Mouse (Mus musculus) layer of hippocampus, adult 18-20 months (tissue): ENCODE measurements at regions not wholly inside any gene's neighbourhood (a gene's known extent, or its start where the extent isn't known, plus 50 kb on each side); places are given as distances from the start of the nearest gene placed in this dataset.
"Not testable (repeated sequence)": the region's sequence is repeated elsewhere in the genome, so short reads cannot be mapped to it uniquely, and the experiment has no call there.

Experiments
- DNase-seq, 2 experiments: peaks; one replicate each; pipeline ENCODE4 v3.0.0; 2022; ENCODE audit warnings: low spot score in 2 of 2

DNA sequence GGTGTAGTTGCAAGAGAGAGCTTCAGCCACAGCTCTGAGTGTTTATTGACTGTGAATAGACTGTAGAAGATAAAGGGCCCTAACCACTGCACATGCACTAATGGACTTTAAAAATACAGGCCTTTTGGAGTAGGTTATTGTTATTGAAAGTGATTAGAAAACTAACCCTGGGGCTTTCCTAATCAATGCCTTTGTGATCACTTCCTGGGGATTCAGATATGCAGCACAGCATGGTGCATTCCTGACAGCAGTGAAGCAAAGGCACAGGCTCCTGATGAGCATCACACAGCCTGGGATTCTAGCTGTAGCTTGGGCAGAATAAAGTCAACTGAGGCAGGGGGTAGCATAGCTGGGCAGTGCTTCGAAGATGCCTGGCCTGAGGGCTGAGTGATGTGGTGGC is 87.3 kb downstream of the Gm11077 start:
- DNase-seq, result no peak

DNA sequence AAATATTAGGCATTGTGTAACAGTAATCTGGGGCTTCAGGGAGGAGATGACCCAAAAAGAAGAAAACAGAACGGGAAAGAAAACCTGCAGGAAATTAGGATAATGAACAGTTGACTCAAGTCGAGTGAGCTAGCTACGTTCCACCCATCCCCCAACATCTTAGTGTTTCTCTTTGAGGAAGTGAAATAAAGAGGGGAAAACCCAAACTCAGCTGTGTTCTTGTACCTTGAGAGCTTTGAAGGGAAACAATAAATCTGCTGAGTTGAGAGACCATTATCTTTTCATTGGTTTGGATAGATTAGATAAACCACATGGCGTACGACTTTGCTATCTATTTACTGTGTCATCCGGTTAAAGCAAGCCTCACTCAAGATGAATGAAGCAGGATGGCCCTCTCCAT is 87.7 kb downstream of the Gm11077 start:
- DNase-seq, result no peak

DNA sequence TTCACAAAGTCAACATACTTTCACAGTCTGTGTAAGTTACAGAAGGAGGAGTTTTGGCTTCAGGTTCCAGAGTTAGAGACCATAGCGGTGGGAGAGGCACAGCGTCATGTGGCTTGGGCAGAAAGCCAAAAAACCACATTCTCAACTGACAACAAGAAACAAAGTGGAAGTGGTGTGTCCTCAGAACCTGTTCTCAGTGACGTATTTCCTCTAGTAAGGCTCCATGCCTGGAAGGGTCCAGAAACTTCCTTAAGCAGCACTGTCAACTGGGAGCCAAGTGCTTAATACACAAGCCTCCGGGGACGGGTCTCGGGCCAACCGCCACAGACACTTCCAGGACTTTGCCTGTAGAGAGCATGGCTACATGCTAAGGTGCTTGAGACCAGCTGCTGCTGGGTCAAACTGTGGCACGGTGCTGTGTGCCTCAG is 90.4 kb downstream of the Gm11077 start:
- DNase-seq, result no peak

DNA sequence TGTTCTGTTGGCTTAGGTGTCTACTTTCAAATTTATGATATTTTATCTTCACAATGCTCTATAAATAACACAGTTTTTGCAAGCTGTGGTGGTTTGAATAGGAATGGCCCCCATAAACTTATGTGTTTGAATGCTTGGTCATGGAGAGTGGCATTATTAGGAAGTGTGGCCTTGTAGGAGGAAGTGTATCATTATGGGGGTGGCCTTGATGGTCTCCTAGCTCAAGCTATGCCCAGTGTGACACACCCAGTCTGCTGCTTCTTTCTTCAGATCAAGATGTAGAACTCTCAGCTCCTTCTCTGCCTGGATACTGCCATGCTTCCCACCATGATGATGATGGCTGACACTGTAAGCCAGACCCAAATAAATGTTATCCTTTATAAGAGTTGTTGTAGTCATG is 97.4 kb downstream of the Gm11077 start:
- no peak for DNase-seq

DNA sequence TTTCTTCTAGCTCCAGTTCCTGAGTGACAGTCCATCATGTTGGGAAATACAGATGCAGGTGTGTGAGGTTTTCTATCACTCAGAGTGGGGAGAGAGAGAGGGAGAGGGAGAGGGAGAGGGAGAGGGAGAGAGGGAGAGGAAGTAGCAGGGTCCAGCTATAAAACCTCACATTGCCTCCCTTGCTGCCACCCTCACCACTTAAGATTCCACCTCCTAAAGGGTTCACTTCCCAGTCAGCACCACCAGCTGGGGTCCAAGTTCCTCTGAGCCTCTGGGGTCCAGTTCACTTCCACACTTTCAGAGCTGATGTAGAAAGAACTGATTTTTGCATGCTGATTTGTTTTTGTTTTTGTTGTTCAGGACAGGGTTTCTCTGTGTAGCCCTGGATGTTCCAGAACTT is 98.6 kb downstream of the Gm11077 start:
- no peak for DNase-seq

DNA sequence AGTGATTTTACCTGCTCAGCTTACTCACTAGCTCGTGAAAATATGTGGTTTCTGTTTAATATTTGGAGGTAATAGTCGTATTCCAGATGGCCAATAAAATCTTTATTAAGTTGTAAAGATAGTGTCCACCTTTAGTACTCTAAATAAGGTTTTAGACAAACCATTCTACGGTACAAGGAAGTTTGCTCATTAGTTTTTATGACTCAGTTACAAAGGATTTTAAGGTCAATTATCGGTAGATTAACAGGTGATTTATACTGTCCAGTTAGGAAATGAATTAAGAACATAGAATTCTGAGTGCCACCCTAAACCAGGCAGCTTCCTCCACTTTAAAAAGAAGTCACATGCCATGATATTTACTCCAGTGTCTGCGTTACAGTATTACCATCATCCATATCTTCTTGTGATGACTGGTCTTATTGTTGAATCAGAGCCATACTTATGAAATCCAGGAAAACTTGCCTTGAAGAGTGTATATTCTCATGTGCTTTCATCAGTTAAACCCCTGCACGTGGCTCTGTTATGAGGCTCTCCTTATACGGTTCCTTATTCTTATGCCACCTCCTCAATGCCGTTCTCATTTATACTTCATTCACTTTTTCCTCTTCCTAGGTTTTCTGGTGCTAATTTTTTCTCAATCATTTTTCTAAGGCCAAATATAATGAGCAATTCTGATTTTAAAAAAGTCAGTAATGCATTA is 114.4 kb downstream of the Gm11077 start:
- DNase-seq, result no peak

DNA sequence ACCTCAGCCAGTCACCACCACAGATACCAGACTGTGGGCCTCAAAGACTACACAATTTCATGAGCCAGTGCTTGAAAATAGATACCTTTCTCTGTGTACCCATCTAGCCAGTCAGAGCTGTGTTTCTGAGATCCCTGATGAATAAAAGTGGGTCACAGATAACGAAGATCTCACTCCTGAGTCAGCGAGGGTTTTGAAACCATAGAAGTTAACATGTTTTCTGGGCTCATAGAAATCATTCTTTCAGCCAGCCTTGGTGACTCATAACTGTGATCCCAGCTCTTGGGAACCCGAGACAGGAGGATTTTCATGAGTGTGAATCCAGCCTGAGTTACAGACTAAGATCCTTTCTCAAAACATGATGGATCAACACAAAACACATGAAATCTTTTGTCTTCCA is 118.1 kb downstream of the Gm11077 start:
- no peak for DNase-seq

DNA sequence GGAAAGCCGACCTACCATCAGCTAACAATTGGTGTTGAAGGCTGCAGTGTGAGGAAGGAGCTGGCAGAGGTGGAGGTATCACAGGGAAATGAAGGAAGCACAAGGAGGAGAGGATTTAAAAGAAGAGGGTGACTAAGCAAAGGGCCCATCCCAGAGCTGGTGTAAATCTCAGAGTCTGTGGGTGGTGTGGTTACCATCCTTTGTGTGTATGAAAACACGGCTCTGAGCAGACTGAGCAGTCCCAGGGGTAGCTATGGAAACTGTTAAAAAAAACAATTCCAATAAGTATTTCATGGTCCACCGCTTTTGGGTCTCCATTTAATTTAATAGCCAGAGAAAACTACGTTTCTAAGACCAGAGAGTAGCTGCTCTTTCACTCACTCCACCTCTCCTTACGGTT is 123.3 kb downstream of the Gm11077 start:
- DNase-seq, result no peak

DNA sequence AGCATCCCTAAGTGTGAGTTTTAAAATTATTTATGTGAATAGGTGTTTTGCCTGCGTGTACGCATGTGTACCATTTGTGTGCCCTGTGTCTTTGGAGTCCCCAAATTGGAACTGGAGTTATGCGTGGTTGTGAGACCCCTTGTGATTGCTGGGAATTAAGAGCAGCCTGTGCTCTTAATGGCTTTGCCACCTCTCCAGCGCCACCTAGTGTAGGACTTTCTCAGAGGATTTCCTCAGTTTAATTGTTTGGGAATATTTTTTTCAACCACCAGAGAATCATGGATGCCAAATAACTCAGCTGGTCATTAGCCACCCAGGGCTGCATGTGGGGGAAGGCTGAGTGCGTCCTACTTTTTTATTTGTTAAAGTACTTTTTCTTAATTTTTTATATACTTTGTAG is 124.4 kb downstream of the Gm11077 start:
- DNase-seq, result peak; percentile 23 to 87

DNA sequence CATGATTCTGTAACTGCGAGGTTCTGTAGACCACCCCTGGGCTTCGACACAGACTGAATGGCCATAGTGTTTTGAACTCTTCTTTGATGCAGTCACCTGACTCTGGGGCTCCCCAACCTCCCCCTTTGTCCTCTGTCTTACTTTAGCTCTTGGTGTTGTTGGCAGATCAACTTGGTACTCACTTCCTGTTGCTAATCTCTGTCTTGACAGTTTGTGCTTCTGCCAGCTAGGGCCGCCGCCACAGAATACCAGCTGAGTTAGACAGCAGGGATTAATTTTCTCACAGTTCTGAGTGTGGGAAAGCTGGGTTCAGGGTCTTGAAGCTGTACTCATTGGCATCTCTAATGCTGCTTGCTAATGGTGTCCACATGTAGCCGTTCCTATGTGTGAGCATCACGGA is 125.6 kb downstream of the Gm11077 start:
- no peak for DNase-seq

DNA sequence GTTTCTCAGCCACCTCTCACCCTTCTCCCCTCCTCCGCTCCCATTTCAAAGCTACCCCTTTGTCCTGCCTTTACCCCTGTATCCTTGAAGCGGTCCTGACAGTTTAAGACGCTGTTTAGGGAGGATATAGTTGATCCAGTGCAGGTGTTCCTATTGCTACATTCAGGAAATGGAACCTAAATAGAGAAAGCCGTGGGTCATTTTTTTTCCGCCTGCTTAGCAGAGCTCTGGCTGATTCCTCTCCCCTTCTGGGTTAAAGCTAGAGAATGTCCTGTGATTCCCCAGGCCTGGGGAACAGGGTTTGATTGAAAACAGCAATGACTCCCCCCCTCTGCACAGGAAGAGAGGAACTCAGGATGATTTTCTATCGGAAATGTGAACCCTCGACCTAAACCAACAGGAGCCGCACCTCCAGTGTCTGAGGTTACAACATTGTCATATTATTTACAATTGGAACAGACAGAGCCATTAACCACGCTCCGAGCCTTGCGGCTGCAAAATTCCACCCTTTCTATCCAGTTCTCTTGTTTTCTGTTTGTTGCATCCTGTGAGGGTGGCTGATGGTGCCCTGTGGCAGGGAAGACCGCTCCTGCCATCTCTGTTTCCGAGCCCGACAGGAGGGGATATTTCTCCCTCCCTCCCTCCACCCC is 127.5 kb downstream of the Gm11077 start:
- DNase-seq, result no peak

DNA sequence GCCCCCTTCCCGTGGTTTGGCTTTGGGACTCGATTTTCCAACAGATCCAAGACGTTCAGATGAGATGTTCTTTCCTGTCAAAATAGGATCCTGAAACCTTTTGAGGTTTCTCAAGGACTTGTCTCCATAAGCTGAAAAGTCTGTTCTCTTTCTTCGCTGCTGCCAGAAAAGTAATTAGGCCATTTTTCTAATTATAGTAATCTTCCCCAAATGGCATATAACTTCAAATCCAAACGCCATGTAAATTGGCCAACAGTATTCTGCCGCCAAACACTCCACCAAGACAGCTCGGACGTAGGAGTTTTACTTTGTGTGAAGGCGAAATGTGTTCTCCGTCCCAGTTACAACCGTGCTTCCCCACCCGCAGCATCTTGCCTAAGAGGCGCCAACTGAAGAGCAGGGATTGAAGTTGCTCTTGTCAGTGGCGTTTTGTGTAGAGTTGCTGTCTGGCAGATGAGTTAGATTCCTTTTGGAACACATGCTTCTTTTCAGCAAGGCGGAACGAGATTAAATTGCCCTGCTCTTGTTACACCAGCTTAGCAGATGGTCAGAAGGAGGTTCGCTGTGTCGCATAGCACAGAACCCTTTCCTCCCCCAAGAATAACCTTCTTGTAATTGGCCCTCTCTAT is 128.1 kb downstream of the Gm11077 start:
- peak; percentile 28 to 61 for DNase-seq

DNA sequence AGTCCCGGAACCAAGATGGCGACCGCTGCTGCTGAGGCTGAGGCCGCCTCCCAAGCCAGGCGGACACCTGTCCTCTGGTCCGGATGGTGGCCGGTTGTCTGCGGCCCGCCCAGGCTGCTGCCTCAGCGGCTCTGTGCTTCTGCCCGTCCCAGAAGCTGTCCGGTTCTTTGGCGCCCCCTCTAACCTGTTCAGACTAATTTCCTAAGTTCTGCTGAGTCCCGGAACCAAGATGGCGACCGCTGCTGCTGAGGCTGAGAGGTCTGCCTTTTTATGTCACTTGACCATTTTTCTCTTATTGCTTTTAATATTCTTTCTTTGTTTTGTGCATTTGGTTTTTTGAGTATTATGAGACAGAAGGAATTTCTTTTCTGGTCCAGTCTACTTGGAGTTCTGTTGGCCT is 140.4 kb downstream of the Gm11077 start:
- not testable (repeated sequence) for DNase-seq

DNA sequence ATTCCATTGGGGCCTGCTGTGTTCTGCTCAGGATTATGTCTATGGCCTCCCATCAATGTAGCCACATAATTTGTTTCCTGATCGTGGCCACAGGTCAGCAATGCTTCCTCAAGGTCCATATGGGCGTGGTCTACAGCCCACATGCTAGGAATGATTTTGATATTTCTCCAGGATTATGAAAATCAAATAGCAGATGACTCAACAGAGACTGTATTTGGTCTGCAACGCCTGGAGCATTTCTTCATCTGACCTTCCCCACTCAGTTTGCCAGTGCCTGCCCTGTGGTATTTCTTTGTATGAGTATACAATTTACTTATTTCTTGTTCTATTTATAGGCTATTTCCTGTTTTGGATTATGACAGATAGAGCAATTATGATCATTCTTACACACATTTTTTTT is 145.7 kb downstream of the Gm11077 start:
- DNase-seq, result no peak

DNA sequence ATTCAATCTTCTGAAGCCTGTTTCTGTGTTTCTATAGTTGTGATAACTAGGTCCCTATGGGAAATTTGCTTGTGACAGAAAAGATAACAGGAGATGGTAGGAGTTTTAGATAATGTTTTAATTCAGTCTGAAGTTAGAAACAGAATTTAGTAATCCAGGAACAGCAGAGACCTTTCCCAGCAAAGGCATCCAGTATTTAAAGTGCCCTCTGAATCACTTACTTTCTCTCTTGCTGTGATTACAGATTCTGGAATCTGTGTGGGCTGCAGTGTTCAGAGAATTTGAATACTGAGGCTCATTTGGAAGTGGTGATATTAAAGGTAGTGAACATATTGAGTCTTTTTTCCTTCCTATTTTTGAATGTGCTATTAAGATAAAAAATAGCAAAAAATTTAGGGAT is 154.6 kb downstream of the Gm11077 start:
- DNase-seq, result no peak

DNA sequence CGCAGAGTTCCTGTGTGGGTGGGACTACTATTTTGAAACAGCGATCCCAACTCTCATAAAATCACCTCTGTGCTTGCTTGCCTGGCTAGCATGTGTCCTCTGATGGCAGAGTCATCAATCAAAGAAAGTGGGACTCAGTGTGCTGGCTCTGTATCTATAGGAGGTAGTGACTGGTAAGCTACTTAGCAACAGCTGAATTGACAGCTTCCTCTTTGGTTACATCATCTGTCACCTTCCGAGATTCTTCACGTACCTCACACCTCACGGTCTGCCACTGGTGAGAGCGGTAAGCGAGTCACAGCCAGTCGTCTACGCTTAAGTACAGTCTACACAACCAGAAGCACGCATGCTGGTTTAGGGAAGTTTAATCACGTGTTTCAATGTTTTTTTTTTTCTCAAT is 159.5 kb downstream of the Gm11077 start:
- DNase-seq, result no peak

DNA sequence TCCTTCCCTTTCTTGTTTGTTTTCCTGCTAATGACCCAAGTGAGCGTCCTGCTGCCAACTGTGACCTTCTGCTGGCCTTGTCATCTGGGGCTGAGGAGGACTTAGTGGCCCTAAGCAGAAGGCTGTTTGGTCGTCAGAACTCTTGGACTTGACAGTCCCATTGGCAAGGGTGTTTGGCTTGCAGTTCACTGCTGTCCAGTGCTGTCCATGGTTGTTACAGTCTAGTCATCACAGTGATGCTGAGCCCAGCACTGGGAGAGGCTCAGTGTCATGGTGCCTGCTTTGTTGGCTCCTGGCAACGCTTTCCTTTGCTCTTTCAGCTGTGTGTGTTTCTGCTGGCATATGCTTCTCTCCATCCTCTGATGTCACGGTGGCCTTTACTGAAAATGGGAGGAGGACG is 161.0 kb downstream of the Gm11077 start:
- DNase-seq, result no peak

DNA sequence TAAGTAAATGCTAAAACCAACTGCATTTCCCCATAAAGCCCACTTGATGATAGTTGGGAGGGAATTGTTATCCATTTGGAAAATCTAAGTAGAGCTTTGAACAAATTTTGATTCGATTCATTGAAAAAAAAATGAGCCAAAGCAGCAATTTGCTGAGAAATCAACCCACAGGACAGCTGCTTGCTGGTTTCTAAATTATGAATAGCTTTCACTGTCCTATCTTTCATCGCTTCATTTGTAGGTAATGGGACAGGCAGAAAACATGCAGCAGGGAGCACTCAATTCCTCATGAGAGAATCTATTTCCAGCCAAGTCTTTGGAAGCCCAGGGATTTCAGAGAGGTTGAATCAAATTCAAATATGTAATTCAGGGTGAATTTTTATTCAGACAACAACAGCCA is 161.5 kb downstream of the Gm11077 start:
- peak in 1 of 2 experiments; percentile 57 for DNase-seq

DNA sequence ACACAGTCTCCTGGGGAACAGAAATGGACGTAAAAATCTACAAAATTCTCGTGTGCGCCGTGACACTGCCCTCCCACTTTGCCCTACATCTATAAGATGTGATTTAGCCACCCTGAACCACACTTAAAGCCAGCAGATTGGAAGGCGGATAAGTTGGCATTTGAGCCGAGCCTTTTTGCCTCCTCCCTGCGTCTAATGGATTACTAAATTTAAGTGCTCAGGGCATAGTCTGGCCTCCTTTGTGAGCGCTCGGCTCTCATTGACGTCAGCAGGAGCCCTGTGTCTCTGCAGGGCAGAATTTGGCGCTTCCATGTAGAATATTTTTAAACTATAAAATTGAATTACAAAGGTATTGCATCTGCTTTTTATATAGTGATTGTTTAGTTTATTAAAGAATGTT is 165.4 kb downstream of the Gm11077 start:
- DNase-seq, result no peak

DNA sequence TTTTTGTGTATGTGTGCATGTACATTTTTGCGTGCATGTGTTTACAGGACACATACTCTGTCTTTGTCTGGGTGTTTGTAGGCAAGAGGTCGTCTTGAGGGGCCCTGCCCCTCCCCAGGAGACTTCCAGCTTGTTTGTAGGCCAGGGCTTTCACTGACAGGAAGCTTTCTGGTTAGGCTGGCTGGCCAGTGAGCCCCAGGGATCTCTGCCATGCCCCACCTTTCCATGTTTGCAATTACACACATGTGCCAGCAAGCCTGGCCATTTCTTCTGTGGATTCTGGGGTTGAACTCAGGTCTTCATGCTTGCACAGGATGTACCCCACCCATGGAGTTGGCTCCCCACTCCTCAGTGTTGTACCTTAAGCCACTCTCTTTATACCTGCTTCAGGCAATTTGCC is 166.4 kb downstream of the Gm11077 start:
- no peak for DNase-seq

DNA sequence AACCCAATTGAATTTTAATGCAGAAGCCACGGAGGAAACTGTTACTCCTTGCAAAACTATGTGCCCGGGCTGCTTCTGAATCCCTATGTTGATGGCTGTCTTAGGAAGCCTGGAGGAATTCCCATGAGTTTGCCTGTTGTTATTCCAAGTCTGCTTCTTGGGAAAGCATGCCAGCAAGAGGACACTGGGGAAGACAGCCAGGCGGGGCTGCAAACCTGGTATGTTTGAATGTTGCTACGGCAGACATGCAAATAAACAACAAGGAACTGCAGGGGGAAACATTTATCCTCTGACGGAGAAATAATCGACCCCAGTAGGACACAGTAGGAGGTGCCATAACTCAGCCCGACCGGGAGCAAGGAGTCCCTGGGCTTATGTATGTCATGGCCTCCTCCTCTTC is 168.0 kb downstream of the Gm11077 start:
- no peak for DNase-seq

DNA sequence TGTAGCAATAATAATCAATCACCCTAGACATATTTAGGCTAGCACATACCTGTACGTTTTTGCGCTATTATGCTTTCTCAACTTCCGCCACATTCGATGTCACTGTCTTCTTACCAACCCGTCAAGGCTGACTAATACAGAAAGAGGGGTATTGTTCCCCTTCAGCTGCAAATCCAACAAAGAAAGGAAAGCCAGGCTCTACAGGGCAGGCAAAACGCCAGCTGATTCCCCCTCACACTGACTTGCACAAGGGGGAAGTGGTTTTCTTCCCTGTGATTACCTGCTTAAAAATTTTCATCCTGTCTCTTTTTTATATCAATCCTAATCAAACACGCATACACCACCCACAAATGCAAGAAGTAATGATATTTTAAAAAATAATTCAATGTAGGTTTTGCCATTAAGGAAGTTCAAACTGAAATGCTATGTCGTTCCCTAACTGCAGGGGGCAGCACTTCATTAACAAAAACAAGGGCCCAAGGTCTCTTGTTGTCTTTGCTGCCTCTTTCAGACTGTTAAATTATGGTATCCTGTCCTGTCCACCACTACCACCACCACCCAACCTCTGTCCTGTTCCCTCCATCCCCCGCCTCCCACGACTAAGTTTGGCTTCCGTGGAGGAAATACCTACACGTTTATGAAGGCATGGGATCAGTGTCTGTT is 195.4 kb downstream of the Gm11077 start:
- peak; percentile 16 to 60 for DNase-seq
